Mouse (Mus musculus) lung, postnatal 25 days (tissue): ENCODE measurements around the gene Ldha.

Source experiments
- DNase-seq: peaks from one replicate; pipeline ENCODE4 v3.0.0; 2022; ENCODE audit warnings: low spot score

Gene Ldha

GRCm38 (mm10) chr7:46838104-46838671 lies 3.1 kb upstream of the Ldha start:
- peak; percentile 59 for DNase-seq

- peak; percentile 94 for DNase-seq
These were observed 2.4 kb upstream of the Ldha start for GRCm38 (mm10) chr7:46838891-46839302.

- peak; percentile 73 for DNase-seq
These were observed 1.8 kb upstream of the Ldha start for GRCm38 (mm10) chr7:46839446-46839845.

GRCm38 (mm10) chr7:46839861-46840260 lies 1.4 kb upstream of the Ldha start:
- no peak for DNase-seq

GRCm38 (mm10) chr7:46840326-46840725 lies 949 bp upstream of the Ldha start:
- DNase-seq: peak; percentile 87

- peak; percentile 51 for DNase-seq
These were observed 1.0 kb downstream of the Ldha start for GRCm38 (mm10) chr7:46842278-46842677.

GRCm38 (mm10) chr7:46843576-46843975 lies 2.3 kb downstream of the Ldha start:
- no peak for DNase-seq

GRCm38 (mm10) chr7:46845211-46845977 lies 4.1 kb downstream of the Ldha start:
- DNase-seq: peak; percentile 95

- DNase-seq: peak; percentile 35
These were observed 4.8 kb downstream of the Ldha start for GRCm38 (mm10) chr7:46845978-46846485.

- peak; percentile 48 for DNase-seq
These were observed 5.4 kb downstream of the Ldha start for GRCm38 (mm10) chr7:46846486-46847244.

- no peak for DNase-seq
These were observed 8.0 kb downstream of the Ldha start for GRCm38 (mm10) chr7:46849287-46849686.

GRCm38 (mm10) chr7:46851026-46851425 lies 9.8 kb downstream of the Ldha start:
- no peak for DNase-seq

- DNase-seq: no peak
These were observed 11.4 kb downstream of the Ldha start for GRCm38 (mm10) chr7:46852666-46853065.

- DNase-seq: no peak
These were observed 12.1 kb downstream of the Ldha start for GRCm38 (mm10) chr7:46853365-46853764.

- DNase-seq: no peak
These were observed 14.7 kb downstream of the Ldha start for GRCm38 (mm10) chr7:46855866-46856560.

GRCm38 (mm10) chr7:46857436-46857835 lies 16.2 kb downstream of the Ldha start:
- no peak for DNase-seq

GRCm38 (mm10) chr7:46859031-46859430 lies 17.8 kb downstream of the Ldha start:
- DNase-seq: no peak

GRCm38 (mm10) chr7:46860996-46861395 lies 19.7 kb downstream of the Ldha start, which contains the start of gene Ldhc:
Ldhc (plus strand) TSS chr7:46861203.
- DNase-seq: no peak

- no peak for DNase-seq
These were observed 30.7 kb downstream of the Ldha start for GRCm38 (mm10) chr7:46871988-46872387.

GRCm38 (mm10) chr7:46876841-46877240 lies 35.6 kb downstream of the Ldha start:
- DNase-seq: no peak

GRCm38 (mm10) chr7:46877255-46877654 lies 36.0 kb downstream of the Ldha start:
- no peak for DNase-seq

GRCm38 (mm10) chr7:46879851-46880250 lies 38.6 kb downstream of the Ldha start:
- no peak for DNase-seq
